Mouse (Mus musculus): ENCODE measurements around the gene Cryba4. TPM values are rescaled to one million over a fixed set of nuclear protein-coding genes. Genes with fewer than 3 reads are reported as not detected.

The Cryba4 gene
- polyA plus RNA-seq, 1 experiment from 2014 or later, result 20.1 TPM

DNA sequence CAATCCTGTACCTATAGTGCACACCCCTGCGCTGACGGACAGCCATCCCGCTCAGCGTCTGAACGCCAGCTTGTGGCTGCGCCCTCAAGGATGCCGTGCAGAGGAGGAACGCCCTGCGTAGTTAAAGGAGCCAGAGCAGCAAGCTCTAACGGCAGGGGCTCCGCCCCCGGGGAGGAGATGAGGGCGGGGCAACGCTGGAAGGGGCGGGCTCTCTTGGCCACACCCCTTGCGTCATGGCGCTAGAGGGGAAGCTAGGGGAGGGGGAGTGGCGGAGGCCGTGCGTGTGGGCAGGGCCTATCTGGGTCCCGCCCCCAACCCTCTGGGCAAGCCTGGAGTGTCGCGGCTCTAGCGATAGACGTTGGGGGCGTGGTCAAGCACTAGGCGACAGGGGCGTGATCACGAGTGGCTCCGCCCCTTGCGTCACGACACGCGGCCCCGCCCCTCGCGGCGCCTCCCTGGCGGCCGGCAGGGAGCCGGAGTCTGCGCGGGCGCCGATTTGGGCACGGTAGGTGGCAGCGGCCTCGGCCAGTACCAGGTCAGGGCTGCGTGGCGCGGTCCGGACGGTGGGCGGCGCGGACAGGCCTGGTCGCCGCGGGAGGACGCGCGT lies 24.1 kb upstream of the Cryba4 start, which contains the start of gene Tpst2:
TSS of gene Tpst2 (plus strand) at position 425 of the 607 bp plus-strand sequence.
- ATAC-seq (ENCODE audit: insufficient number of reproducible peaks, insufficient read depth, low FRiP score, low TSS enrichment), result peak; percentile 92
- Histone ChIP-seq H3K4me1 (peaks cover 20% of the 10 kb centered on the region), H3K36me3 (no peaks in the 10 kb centered on the region), H3K27me3 (peaks cover 2% of the 10 kb centered on the region; the same call in 1 of the 2 replicates), H3K4me3 (peak within 1 kb of the TSS; percentile 77), H3K9me3 (no peaks in the 10 kb centered on the region), H3K9ac (peak within 1 kb of the TSS; percentile 82), H3K27ac (peak within 1 kb of the TSS; percentile 54; the same call in 1 of the 2 replicates), H3K4me2 (replicated peaks) (peak within 1 kb of the TSS; percentile 84)
- under 1% methylated on average over 61 of the region's 62 CpGs for WGBS

DNA sequence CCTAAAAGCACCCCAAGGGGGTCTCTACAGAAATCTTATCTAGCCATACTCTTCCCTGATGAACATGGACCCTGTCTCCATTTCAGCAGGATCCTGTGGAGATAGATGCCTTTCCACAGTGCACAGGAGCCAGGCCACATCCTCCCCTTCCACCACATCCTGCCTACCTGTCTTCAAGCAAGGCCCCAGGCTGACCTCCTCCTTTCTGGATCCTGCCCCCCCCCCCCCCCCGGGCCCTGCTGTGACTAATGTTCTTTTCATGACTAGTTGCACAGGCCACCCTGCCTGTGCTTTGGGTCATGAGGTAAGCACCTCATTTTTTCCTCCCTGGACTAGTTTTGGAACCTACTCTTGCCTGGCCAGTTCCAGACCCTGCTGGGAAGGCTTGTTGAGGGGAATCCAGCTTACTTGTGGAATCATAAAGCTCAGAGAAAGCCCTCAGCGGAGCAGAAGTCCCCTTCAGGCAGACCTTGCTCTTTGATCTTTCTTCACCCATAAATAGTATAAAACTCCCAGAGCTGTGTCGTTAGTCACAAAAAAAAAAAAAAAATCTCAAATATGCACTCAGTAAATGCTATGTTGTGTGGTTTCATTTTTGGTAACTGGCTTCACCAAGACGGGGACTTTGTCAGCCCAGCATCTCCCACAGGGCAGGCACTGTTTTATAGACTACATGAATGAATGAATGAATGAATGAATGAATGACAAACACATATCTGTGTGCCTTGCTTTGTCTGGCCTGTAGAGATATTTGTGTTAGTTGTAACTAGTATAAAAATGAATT lies 22.9 kb upstream of the Cryba4 start:
- no peak for ATAC-seq (ENCODE audit: insufficient number of reproducible peaks, insufficient read depth, low FRiP score, low TSS enrichment)
- H3K4me1 ChIP-seq, result peaks cover 16% of the 10 kb centered on the region
- no peak overlapping the region for H3K27ac ChIP-seq
- H3K36me3 ChIP-seq, result no peaks in the 10 kb centered on the region
- H3K27me3 ChIP-seq, result peaks cover 4% of the 10 kb centered on the region; the same call in 1 of the 2 replicates
- H3K9ac ChIP-seq, result no peak overlapping the region
- H3K4me3 ChIP-seq, result no peak overlapping the region; the same call in 1 of the 2 replicates
- 52% methylated on average over 4 of the region's 4 CpGs for WGBS
- peak overlapping the region; percentile 60 for H3K4me2 ChIP-seq (replicated peaks)
- H3K9me3 ChIP-seq, result no peaks in the 10 kb centered on the region

DNA sequence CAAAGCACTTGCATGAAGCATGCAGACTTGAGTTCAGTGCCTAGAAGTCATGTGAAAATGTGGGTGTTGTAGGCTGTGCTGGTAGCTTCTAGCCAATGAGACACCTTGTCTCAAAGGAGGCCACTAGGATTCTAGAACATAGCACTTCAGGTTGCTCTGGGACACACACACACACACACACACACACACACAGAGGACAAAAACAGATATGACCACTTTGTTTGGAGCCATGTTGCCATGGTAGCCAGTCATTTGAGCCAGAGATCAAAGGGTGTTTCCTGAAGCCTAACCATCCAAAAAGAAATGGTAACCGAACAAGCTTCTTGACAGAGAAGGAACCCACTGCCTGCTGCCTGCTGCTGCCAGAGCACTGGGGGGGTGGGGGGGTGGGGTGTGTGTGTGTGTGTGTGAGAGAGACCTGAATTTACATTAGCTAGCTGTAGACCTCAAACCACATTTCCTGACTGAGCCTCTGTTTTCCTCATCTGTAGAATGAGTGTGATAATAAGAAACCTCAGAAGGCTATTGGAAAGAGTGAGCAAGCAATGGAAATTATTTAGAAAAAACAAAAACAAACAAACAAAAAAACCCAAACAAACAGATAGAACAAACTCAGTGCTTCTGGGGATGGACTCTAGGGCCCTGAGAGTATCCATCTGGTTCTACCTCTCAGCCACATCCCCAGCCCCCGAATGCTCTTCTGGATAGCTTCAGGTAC lies 21.6 kb upstream of the Cryba4 start:
- Histone ChIP-seq H3K4me1 (peaks cover 10% of the 10 kb centered on the region), H3K9me3 (no peaks in the 10 kb centered on the region), H3K4me3 (no peak overlapping the region), H3K4me2 (replicated peaks) (no peak overlapping the region), H3K27me3 (peaks cover 8% of the 10 kb centered on the region), H3K36me3 (no peaks in the 10 kb centered on the region), H3K9ac (no peak overlapping the region), H3K27ac (no peak overlapping the region)
- ATAC-seq (ENCODE audit: insufficient number of reproducible peaks, insufficient read depth, low FRiP score, low TSS enrichment), result no peak
- 54% methylated on average over 2 of the region's 2 CpGs for WGBS

- 73% methylated on average over 2 of the region's 2 CpGs for WGBS
- no peak for ATAC-seq (ENCODE audit: insufficient number of reproducible peaks, insufficient read depth, low FRiP score, low TSS enrichment)
- no peak overlapping the region for H3K9ac ChIP-seq
- peaks cover 8% of the 10 kb centered on the region for H3K4me1 ChIP-seq
- H3K27me3 ChIP-seq, result peaks cover 10% of the 10 kb centered on the region
- H3K9me3 ChIP-seq, result no peaks in the 10 kb centered on the region
- no peak overlapping the region for H3K27ac ChIP-seq
- no peak overlapping the region for H3K4me2 ChIP-seq (replicated peaks)
- H3K36me3 ChIP-seq, result no peaks in the 10 kb centered on the region
- no peak overlapping the region for H3K4me3 ChIP-seq
Measured at GRCm38 (mm10) chr5:112272934-112273333, 20.6 kb upstream of the Cryba4 start.

DNA sequence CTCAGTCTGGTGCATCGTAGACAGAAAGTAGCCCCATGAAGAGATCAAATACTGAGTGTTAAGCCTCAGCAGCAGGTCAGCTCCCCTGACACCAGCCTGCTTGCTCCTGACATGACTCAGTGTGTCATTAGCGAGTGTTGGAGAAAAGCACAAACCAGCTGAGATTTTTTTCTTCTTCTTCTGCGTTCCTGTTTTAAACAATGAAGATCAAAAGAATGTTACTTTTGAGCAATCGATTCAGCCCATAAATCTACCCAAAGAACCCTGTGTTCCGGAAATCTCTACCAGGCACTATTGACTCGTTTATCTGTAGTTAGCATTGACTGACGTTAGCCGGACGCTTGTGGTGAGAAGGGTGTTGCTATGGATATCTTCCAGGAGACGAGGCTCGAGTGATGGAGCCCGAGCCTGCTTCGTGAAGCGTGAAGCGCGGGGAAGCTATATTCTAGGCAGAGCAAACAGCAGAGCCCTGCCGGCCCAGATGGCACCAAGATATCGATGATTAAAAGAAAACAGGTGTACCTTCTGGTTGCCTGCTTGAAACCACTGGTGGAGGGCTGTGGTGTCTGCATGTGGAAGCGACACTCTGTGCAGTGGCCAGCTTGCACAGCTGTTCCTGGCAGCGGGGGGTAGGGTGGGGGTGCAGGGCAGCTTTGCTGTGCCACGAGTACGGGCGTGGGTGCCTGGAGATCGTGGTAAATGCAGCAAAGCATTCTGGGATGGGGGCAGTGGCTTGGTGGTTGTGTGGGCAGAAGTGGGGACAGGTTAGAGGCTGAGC lies 18.6 kb upstream of the Cryba4 start:
- H3K9me3 ChIP-seq, result no peaks in the 10 kb centered on the region
- no peak for ATAC-seq (ENCODE audit: insufficient number of reproducible peaks, insufficient read depth, low FRiP score, low TSS enrichment)
- 62% methylated on average over 24 of the region's 24 CpGs for WGBS

DNA sequence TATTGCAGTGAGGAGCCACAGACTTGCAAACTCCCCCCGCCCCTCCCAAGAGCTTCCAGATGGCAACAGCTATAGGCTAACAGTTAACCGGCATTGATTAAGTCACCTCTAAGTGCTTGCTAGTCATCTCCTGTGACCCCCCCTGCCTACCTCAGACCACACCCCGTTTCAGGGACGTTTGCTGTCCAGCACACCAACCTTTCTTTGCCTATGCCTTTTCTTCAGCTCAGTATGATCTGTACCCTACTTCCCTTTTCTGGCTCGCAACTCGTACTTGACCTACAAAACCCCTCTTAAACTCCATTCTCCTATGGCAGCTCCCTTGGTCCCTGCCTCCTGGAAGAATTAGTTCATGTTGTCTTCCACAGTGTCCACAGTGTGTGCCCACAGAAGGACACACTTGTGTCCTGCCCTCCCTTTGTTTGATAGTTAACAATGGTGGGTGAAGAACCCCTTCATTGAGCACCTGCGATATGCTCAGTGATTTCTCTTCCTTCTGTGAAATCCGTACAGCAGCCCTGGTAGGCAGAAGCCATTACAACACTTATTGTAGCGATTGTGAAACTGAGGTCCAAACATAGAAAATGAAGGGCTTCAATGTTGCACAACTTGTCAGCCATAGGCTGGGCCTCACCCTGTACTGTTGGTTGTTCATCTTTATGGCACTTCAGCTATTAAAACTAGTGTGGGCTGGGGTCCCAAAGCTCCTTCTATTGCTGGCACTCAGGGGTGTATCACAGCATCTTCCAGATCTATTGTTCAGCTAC lies 13.9 kb upstream of the Cryba4 start:
- H3K27ac ChIP-seq, result no peak overlapping the region
- no peak overlapping the region for H3K9ac ChIP-seq
- H3K9me3 ChIP-seq, result no peaks in the 10 kb centered on the region
- H3K4me1 ChIP-seq, result 0 out of 2 replicates have a peak, but pooled peaks cover 6% of the 10 kb centered on the region
- 58% methylated on average over 9 of the region's 9 CpGs for WGBS
- no peak overlapping the region for H3K4me3 ChIP-seq
- H3K36me3 ChIP-seq, result no peaks in the 10 kb centered on the region
- peak overlapping the region; percentile 35 for H3K4me2 ChIP-seq (replicated peaks)
- peaks cover 7% of the 10 kb centered on the region for H3K27me3 ChIP-seq
- ATAC-seq (ENCODE audit: insufficient number of reproducible peaks, insufficient read depth, low FRiP score, low TSS enrichment), result no peak

More for the DNA sequence above, 18.6 kb upstream of the Cryba4 start:
- H3K4me3 ChIP-seq, result no peak overlapping the region
- peaks cover 10% of the 10 kb centered on the region for H3K27me3 ChIP-seq
- no peak overlapping the region for H3K27ac ChIP-seq
- no peak overlapping the region for H3K9ac ChIP-seq
- no peak overlapping the region for H3K4me2 ChIP-seq (replicated peaks)
- no peaks in the 10 kb centered on the region for H3K4me1 ChIP-seq
- H3K36me3 ChIP-seq, result no peaks in the 10 kb centered on the region

GRCm38 (mm10) chr5:112265515-112265914 lies 13.2 kb upstream of the Cryba4 start:
- Histone ChIP-seq H3K27ac (no peak overlapping the region), H3K27me3 (peaks cover 6% of the 10 kb centered on the region; the same call in 1 of the 2 replicates)
- 7% methylated on average over 10 of the region's 10 CpGs for WGBS

DNA sequence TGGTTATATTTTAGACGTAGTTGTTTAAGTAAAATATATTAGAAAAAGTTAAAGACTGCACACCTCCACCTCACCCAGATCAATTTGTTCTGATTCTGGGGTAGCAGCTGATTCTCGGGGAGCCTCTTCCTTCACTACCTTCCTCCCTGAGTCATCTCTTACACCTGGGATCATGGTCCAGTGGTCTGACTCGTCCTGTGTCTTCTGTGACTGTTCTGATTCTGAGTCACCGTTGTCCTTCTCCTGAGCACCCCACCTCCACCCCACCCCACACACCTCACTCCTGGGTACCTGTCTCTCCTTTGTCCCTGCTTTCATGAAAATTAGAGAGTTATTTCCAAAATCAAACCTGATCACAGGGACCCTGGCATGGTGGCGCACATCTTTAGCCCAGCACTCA lies 12.8 kb upstream of the Cryba4 start:
- Histone ChIP-seq H3K27me3 (peaks cover 6% of the 10 kb centered on the region; the same call in 1 of the 2 replicates), H3K9me3 (no peaks in the 10 kb centered on the region), H3K4me1 (0 out of 2 replicates have a peak, but pooled peaks cover 6% of the 10 kb centered on the region), H3K27ac (no peak overlapping the region), H3K9ac (no peak overlapping the region), H3K4me3 (no peak overlapping the region), H3K36me3 (no peaks in the 10 kb centered on the region), H3K4me2 (replicated peaks) (no peak overlapping the region)
- no peak for ATAC-seq (ENCODE audit: insufficient number of reproducible peaks, insufficient read depth, low FRiP score, low TSS enrichment)
- 84% methylated on average over 5 of the region's 5 CpGs for WGBS

More at GRCm38 (mm10) chr5:112265515-112265914, 13.2 kb upstream of the Cryba4 start:
- no peak for ATAC-seq (ENCODE audit: insufficient number of reproducible peaks, insufficient read depth, low FRiP score, low TSS enrichment)
- Histone ChIP-seq H3K9ac (no peak overlapping the region), H3K4me2 (replicated peaks) (peak overlapping the region; percentile 35), H3K4me3 (no peak overlapping the region), H3K4me1 (0 out of 2 replicates have a peak, but pooled peaks cover 6% of the 10 kb centered on the region), H3K9me3 (no peaks in the 10 kb centered on the region), H3K36me3 (no peaks in the 10 kb centered on the region)

DNA sequence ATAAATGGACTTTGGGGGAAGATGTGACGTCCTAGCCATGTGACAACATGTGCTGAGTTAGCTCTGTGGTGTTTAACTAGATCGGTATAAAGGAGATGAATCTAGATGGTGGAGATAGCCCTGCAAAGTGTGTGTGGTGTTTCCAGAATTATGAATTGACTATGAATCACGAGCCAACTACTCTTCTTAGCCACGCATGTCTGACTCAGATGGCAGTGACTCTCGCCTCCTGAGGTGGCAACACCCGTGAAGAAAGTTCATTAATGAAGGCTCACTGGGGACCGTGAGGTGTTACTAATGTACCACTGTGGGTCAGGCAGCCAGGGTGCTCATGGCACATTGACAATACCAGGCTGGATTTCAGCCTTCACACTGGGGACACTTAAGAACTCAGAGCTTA lies 11.8 kb upstream of the Cryba4 start:
- Histone ChIP-seq H3K9ac (no peak overlapping the region), H3K4me1 (0 out of 2 replicates have a peak, but pooled peaks cover 6% of the 10 kb centered on the region), H3K27me3 (peaks cover 4% of the 10 kb centered on the region; the same call in 1 of the 2 replicates), H3K36me3 (no peaks in the 10 kb centered on the region), H3K9me3 (no peaks in the 10 kb centered on the region), H3K27ac (no peak overlapping the region), H3K4me2 (replicated peaks) (no peak overlapping the region), H3K4me3 (no peak overlapping the region)
- ATAC-seq (ENCODE audit: insufficient number of reproducible peaks, insufficient read depth, low FRiP score, low TSS enrichment), result no peak
- WGBS, result 82% methylated on average over 7 of the region's 7 CpGs

- no peaks in the 10 kb centered on the region for H3K36me3 ChIP-seq
- no peak overlapping the region for H3K4me2 ChIP-seq (replicated peaks)
- 75% methylated on average over 3 of the region's 3 CpGs for WGBS
- ATAC-seq (ENCODE audit: insufficient number of reproducible peaks, insufficient read depth, low FRiP score, low TSS enrichment), result no peak
- H3K9me3 ChIP-seq, result no peaks in the 10 kb centered on the region
- H3K9ac ChIP-seq, result no peak overlapping the region
- no peak overlapping the region for H3K27ac ChIP-seq
- H3K27me3 ChIP-seq, result no peaks in the 10 kb centered on the region
- 0 out of 2 replicates have a peak, but pooled peaks cover 5% of the 10 kb centered on the region for H3K4me1 ChIP-seq
- H3K4me3 ChIP-seq, result no peak overlapping the region
Measured at GRCm38 (mm10) chr5:112260818-112261217, 8.5 kb upstream of the Cryba4 start.

All from embryonic facial prominence, embryonic 12.5 days (tissue).